Mouse (Mus musculus) ovary, postnatal 10 days (tissue): ENCODE data around the gene Pabpn1l.
"Not testable (repeated sequence)": the region's sequence is repeated elsewhere in the genome, so short reads cannot be mapped to it uniquely, and the experiment has no call there.

ENCODE experiments used
- DNase-seq: peaks from one replicate; pipeline ENCODE4 v3.0.0; 2022; ENCODE audit warnings: low spot score

The Pabpn1l gene

GRCm38 (mm10) chr8:122646337-122646736 is 23.8 kb upstream of the Pabpn1l start:
- no peak for DNase-seq

- DNase-seq, result no peak
These were observed 21.8 kb upstream of the Pabpn1l start for GRCm38 (mm10) chr8:122644175-122644954.

GRCm38 (mm10) chr8:122642071-122642470 is 19.5 kb upstream of the Pabpn1l start:
- DNase-seq, result no peak

GRCm38 (mm10) chr8:122641406-122641805 is 18.9 kb upstream of the Pabpn1l start:
- no peak for DNase-seq

- DNase-seq, result no peak
These were observed 18.3 kb upstream of the Pabpn1l start for GRCm38 (mm10) chr8:122640825-122641224.

- DNase-seq, result peak; percentile 30
These were observed 17.1 kb upstream of the Pabpn1l start for GRCm38 (mm10) chr8:122639521-122640248.

GRCm38 (mm10) chr8:122638601-122639000 is 16.1 kb upstream of the Pabpn1l start:
- DNase-seq, result no peak

GRCm38 (mm10) chr8:122637230-122637629 is 14.7 kb upstream of the Pabpn1l start:
- DNase-seq, result no peak

GRCm38 (mm10) chr8:122636803-122637175 is 14.2 kb upstream of the Pabpn1l start:
- DNase-seq, result no peak

- no peak for DNase-seq
These were observed 13.6 kb upstream of the Pabpn1l start for GRCm38 (mm10) chr8:122635878-122636802.

GRCm38 (mm10) chr8:122633205-122633604 is 10.7 kb upstream of the Pabpn1l start:
- DNase-seq, result no peak

- DNase-seq, result not testable (repeated sequence)
These were observed 9.6 kb upstream of the Pabpn1l start for GRCm38 (mm10) chr8:122632134-122632533.

- no peak for DNase-seq
These were observed 8.2 kb upstream of the Pabpn1l start for GRCm38 (mm10) chr8:122630696-122631095.

- no peak for DNase-seq
These were observed 6.8 kb upstream of the Pabpn1l start for GRCm38 (mm10) chr8:122629388-122629787.

GRCm38 (mm10) chr8:122626896-122627295 is 4.4 kb upstream of the Pabpn1l start:
- DNase-seq, result no peak

GRCm38 (mm10) chr8:122625811-122626210 is 3.3 kb upstream of the Pabpn1l start:
- DNase-seq, result no peak

- DNase-seq, result no peak
These were observed 2.1 kb upstream of the Pabpn1l start for GRCm38 (mm10) chr8:122624653-122625052.

- DNase-seq, result no peak
These were observed 1.5 kb upstream of the Pabpn1l start for GRCm38 (mm10) chr8:122623844-122624642.

- DNase-seq, result no peak
These were observed 2.1 kb downstream of the Pabpn1l start for GRCm38 (mm10) chr8:122620446-122620845.

GRCm38 (mm10) chr8:122618660-122619378 is 3.7 kb downstream of the Pabpn1l start:
- no peak for DNase-seq
